Comparison of ENCODE assay signal across 8 mouse cellular contexts in genomic region chr7:78578461-78579359, GRCm38 (mm10).
DNase-seq lines count a peak whose midpoint lies in the region; ATAC-seq and TF ChIP-seq lines count a peak whose summit lies in the region.

No protein-coding gene starts in this region.

- H3K9ac ChIP-seq in stomach, postnatal 0 days (ENCODE audit: low read length), result peak overlapping the region; percentile 52

- intact Hi-C loops in heart, postnatal 10 days (cut with DNase I), result no loop called here

- TF ChIP-seq EP300 in stomach, postnatal 0 days (optimal IDR thresholded peaks at IDR 0.05), result no peak

- H3K4me3 ChIP-seq in heart, embryonic 10.5 days, result peak overlapping the region; percentile 63
- H3K4me3 ChIP-seq in hindbrain, embryonic 10.5 days, result peak overlapping the region; percentile 66
- H3K4me3 ChIP-seq in stomach, postnatal 0 days (ENCODE audit: low read depth, low read length), result peak overlapping the region; percentile 40

- ATAC-seq in CD4-positive, CD25-positive, alpha-beta regulatory T cell, adult 4 months, result peak; percentile 23
- no peak; the same call in 1 of the 2 replicates for ATAC-seq in stomach, postnatal 0 days (ENCODE audit: low FRiP score, low TSS enrichment)

- H3K4me2 ChIP-seq in stomach, postnatal 0 days (replicated peaks; ENCODE audit: low read depth), result peak overlapping the region; percentile 69

- H3K36me3 ChIP-seq in heart, embryonic 10.5 days, result no peaks in the 10 kb centered on the region
- H3K36me3 ChIP-seq in hindbrain, embryonic 10.5 days, result no peaks in the 10 kb centered on the region
- no peaks in the 10 kb centered on the region for H3K36me3 ChIP-seq in stomach, postnatal 0 days (ENCODE audit: control insufficient read depth, insufficient read depth, low read length)

- H3K4me1 ChIP-seq in heart, embryonic 10.5 days, result peaks cover 16% of the 10 kb centered on the region
- H3K4me1 ChIP-seq in hindbrain, embryonic 10.5 days (replicated peaks), result peaks cover 37% of the 10 kb centered on the region
- H3K4me1 ChIP-seq in stomach, postnatal 0 days (replicated peaks; ENCODE audit: control insufficient read depth, insufficient read depth), result 0 out of 2 replicates have a peak, but pooled peaks cover 3% of the 10 kb centered on the region

- no peaks in the 10 kb centered on the region for H3K9me3 ChIP-seq in heart, embryonic 10.5 days
- H3K9me3 ChIP-seq in hindbrain, embryonic 10.5 days, result no peaks in the 10 kb centered on the region
- H3K9me3 ChIP-seq in stomach, postnatal 0 days (ENCODE audit: control insufficient read depth, low read length), result no peaks in the 10 kb centered on the region

- no peak for TF ChIP-seq CTCF in stomach, postnatal 0 days (IDR thresholded peaks at IDR 0.05; ENCODE audit: low read depth)

- H3K27me3 ChIP-seq in heart, embryonic 10.5 days (ENCODE audit: insufficient read depth, poor library complexity, severe bottlenecking), result peaks cover 99% of the 10 kb centered on the region
- H3K27me3 ChIP-seq in hindbrain, embryonic 10.5 days (ENCODE audit: insufficient read depth, poor library complexity, severe bottlenecking), result peaks cover 84% of the 10 kb centered on the region
- H3K27me3 ChIP-seq in stomach, postnatal 0 days (ENCODE audit: control insufficient read depth, insufficient read depth, low read length), result peaks cover 12% of the 10 kb centered on the region; the same call in 1 of the 2 replicates

- no peak for DNase-seq in heart, embryonic 10.5 days (ENCODE audit: low spot score)
- DNase-seq in heart, postnatal 10 days, result no peak
- DNase-seq in cerebellum, postnatal 25 days, result peak; percentile 77
- peak; percentile 65 for DNase-seq in hindbrain, embryonic 10.5 days (ENCODE audit: low spot score)
- DNase-seq in mesoderm, embryonic 11.5 days (ENCODE audit: low read depth, low spot score), result peak; percentile 21
- no peak for DNase-seq in stomach, postnatal 0 days (ENCODE audit: low spot score)
- DNase-seq in gastrocnemius, postnatal 10 days, result no peak

- under 1% methylated on average over 50 of the region's 66 CpGs for WGBS in heart, embryonic 10.5 days
- under 1% methylated on average over 57 of the region's 66 CpGs for WGBS in hindbrain, embryonic 10.5 days
- under 1% methylated on average over 55 of the region's 66 CpGs for WGBS in stomach, postnatal 0 days

- no peak overlapping the region for H3K27ac ChIP-seq in heart, embryonic 10.5 days
- H3K27ac ChIP-seq in hindbrain, embryonic 10.5 days, result peak overlapping the region; percentile 87
- no peak overlapping the region for H3K27ac ChIP-seq in stomach, postnatal 0 days (replicated peaks)

Comparison
In these comparisons a context has a peak if more than half of its experiments do, and no peak if none do; other contexts are left out.
1. DNase-seq: peak in cerebellum, postnatal 25 days (2 of 2), hindbrain, embryonic 10.5 days (single experiment) and mesoderm, embryonic 11.5 days (single experiment); none in heart, embryonic 10.5 days (single experiment), heart, postnatal 10 days (0 of 2), stomach, postnatal 0 days (single experiment) and gastrocnemius, postnatal 10 days (single experiment).
2. Peak in every context shown above with its lines, with median percentiles within 50 percentile points of each other: H3K4me3 ChIP-seq.